Mouse (Mus musculus) E14TG2a.4 (cell line): Measurements from ENCODE around the gene Pcx.

ENCODE experiments used
- H3K27me3 ChIP-seq: 2 replicates; pipeline ENCODE4 v1.6.1; 2014; ENCODE audit warnings: low read length, control low read depth; ENCODE audit not compliant: insufficient read depth
- H3K36me3 ChIP-seq: 2 replicates; pipeline ENCODE4 v1.6.1; 2014; ENCODE audit warnings: low read length, control low read depth; ENCODE audit not compliant: insufficient read depth
- H3K4me1 ChIP-seq: replicated peaks from 2 replicates; pipeline ENCODE4 v1.6.1; 2014; ENCODE audit warnings: low read depth, low read length, control low read depth
- H3K4me3 ChIP-seq: replicated peaks from 2 replicates; pipeline ENCODE4 v1.5.1; 2014; ENCODE audit warnings: mild to moderate bottlenecking, low read length
- H3K9me3 ChIP-seq: 2 replicates; pipeline ENCODE4 v1.6.1; 2014; ENCODE audit warnings: low read length, control low read depth
- CTCF ChIP-seq: conservative IDR thresholded peaks from 2 replicates; pipeline ENCODE4 v1.5.1; 2014; ENCODE audit warnings: low read length
- NANOG ChIP-seq: IDR thresholded peaks from 2 replicates; pipeline ENCODE4 v1.6.1; 2014; ENCODE audit warnings: borderline replicate concordance, low read length, mixed read lengths
- POU5F1 ChIP-seq: IDR thresholded peaks from 2 replicates; pipeline ENCODE4 v1.6.1; 2014; ENCODE audit warnings: low read length, borderline replicate concordance

Gene Pcx

DNA sequence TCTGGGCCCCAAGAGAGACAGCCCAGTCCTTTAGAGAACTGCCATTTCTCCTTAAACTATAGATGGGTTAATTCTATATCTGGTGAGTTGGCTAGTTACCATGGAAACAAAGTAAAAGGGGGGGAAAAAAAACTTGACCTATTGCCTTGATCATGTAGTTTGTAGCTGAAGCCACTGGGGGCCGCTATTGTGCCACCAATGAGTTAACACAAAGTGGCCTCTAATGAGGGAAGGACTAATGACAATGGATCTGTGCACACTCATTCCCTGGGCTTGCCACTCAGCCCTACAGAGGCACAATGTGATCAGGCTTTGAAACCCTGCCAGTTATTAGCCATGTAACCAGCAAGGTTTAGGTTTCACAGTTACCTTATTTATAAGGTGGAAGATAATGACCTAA, 118.5 kb downstream of the Pcx start:
- TF ChIP-seq NANOG: no peak
- no peak for TF ChIP-seq POU5F1
- peak; percentile 89 for TF ChIP-seq CTCF
- peaks cover 38% of the 10 kb centered on the region for H3K4me1 ChIP-seq
- H3K27me3 ChIP-seq: peaks cover 3% of the 10 kb centered on the region; the same call in 1 of the 2 replicates
- no peaks in the 10 kb centered on the region for H3K9me3 ChIP-seq
- peaks cover 10% of the 10 kb centered on the region for H3K36me3 ChIP-seq
- H3K4me3 ChIP-seq: no peak overlapping the region

DNA sequence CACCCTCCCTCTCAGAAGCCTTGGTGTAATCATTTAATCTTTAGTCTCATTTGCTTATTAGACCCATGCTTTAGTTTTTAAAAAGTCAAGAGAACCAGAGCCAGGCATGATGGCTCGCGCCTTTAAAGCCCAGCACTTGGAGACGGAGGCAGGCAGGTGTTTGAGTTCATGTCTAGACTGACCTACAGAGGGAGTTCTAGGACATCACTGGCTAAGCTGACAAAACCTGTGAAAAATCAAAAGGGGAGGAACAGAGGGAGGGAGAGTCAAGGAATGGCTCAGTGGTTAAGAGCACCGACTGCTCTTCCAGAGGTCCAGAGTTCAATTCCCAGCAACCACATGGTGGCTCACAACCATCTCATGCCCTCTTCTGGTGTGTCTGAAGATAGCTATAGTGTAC, 125.7 kb downstream of the Pcx start:
- Histone ChIP-seq H3K9me3 (no peaks in the 10 kb centered on the region), H3K27me3 (peaks cover 20% of the 10 kb centered on the region)

DNA sequence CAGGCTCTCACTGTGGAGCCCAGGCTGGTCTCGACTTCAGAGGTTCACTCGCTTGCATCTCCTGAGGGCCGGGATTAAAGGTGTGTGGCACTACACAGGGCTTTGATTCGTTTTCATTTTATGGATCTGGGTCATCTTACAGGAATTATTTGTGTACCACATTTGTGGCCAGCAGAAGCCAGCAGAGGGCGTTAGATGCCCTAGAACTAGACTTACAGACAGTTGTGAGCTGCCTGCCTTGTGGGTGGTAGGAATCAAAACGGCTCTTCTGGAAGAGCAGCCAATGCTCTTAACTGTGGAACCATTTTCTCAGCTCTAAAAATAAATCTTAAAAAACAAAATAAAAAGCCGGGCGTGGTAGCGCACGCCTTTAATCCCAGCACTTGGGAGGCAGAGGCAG, 134.0 kb downstream of the Pcx start:
- Histone ChIP-seq H3K4me1 (no peaks in the 10 kb centered on the region), H3K9me3 (no peaks in the 10 kb centered on the region), H3K36me3 (no peaks in the 10 kb centered on the region), H3K27me3 (peaks cover 8% of the 10 kb centered on the region; the same call in 1 of the 2 replicates), H3K4me3 (no peak overlapping the region)
- TF ChIP-seq CTCF: peak; percentile 52
- TF ChIP-seq POU5F1: no peak

More for the DNA sequence above, 125.7 kb downstream of the Pcx start:
- TF ChIP-seq POU5F1 (no peak), CTCF (no peak), NANOG (no peak)
- H3K4me1 ChIP-seq: no peaks in the 10 kb centered on the region
- no peaks in the 10 kb centered on the region for H3K36me3 ChIP-seq
- H3K4me3 ChIP-seq: no peak overlapping the region

DNA sequence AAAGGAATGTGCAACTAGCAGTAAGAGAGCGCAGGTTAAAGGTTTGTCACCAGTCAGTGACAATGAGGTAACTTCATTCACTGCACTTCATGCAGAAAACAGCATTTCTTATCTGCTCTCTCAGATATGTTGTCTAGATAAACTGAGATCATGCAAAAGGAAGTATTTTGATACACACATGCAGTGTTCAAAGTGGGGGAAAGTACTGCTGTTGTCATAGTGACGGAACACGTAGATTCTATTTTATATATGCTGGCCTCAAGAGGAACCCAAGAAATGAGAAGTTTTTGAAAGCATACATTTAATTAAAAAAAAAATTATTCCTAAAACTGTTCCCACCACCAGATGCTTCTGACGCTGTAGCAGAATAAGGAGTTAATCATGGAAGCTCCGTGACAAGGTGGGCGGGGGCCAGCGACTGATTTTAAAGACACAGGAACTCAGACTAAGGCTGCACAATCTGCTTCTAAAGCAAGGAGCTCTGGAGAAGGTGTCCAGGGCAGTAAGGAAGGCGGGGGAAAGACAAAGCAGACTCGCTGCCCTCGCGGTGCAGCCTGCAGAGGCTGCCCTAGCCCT, 136.7 kb downstream of the Pcx start:
- Histone ChIP-seq H3K4me3 (no peak overlapping the region), H3K9me3 (no peaks in the 10 kb centered on the region), H3K27me3 (peaks cover 8% of the 10 kb centered on the region; the same call in 1 of the 2 replicates), H3K4me1 (no peaks in the 10 kb centered on the region), H3K36me3 (no peaks in the 10 kb centered on the region)
- no peak for TF ChIP-seq NANOG
- no peak for TF ChIP-seq POU5F1
- TF ChIP-seq CTCF: no peak

DNA sequence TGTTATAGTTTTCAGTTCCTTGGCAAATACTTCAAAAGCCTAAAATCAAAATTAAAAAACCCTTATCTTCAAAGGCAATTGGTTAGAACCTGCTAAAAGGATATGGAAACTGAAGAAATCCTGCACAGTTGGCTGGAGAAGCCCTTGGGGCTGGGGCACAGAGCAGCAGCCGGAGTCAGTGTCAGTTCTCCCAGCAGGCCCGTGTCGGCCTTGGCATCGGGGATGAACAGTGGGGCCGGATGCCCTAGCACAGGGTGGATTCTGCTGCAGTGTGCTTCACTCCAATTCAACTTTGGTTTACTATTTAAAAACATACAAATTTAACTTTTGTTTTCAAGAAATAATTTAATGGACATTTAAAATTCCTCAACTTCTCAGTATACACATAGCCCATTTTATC, 147.9 kb downstream of the Pcx start:
- Histone ChIP-seq H3K36me3 (no peaks in the 10 kb centered on the region), H3K4me3 (no peak overlapping the region), H3K9me3 (no peaks in the 10 kb centered on the region), H3K4me1 (no peaks in the 10 kb centered on the region; the same call in 1 of the 2 replicates), H3K27me3 (no peaks in the 10 kb centered on the region)
- no peak for TF ChIP-seq POU5F1
- no peak for TF ChIP-seq CTCF
- no peak for TF ChIP-seq NANOG

DNA sequence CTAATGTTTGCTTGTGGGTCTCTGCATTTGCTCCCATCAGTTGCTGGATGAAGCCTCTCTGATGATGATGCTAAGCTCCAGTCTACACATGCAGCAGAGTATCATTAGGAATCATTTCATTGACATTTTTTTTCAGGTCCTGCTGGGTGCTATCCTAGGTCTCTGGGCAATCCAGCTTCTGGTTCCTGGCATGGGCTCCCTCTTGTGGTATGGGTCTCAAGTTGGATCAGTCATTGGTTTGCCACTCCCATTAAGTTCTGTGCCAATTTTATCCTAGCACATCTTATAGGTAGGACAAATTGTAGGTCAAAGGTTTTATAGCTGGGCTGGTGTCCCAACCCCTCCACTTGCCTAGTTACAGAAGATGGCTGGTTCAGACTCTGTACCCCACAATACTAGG, 156.5 kb downstream of the Pcx start:
- Histone ChIP-seq H3K36me3 (no peaks in the 10 kb centered on the region), H3K9me3 (no peaks in the 10 kb centered on the region), H3K27me3 (no peaks in the 10 kb centered on the region; the same call in 1 of the 2 replicates), H3K4me1 (no peaks in the 10 kb centered on the region), H3K4me3 (no peak overlapping the region)
- TF ChIP-seq NANOG: no peak
- TF ChIP-seq POU5F1: no peak

DNA sequence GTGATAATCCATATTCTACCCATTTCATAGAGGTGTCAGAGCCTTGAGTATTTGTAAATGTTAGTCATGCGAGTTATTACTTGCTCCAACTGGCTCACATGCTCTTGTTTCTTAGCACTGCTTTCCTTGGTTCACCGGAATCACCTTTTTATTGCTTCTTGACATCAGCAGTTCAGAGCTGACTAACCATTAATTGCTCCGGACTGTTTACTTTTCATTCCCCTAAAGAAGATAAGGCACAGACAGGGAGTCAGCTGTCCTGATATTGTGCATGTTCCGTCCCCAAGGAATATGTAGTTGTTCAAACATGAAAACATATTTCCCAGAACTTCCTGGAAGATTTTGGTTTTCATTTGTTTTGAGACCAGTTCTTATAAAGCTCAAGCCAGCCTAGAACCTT, 160.5 kb downstream of the Pcx start:
- Histone ChIP-seq H3K27me3 (peaks cover 3% of the 10 kb centered on the region; the same call in 1 of the 2 replicates), H3K36me3 (no peaks in the 10 kb centered on the region), H3K4me1 (no peaks in the 10 kb centered on the region), H3K4me3 (no peak overlapping the region), H3K9me3 (no peaks in the 10 kb centered on the region)
- TF ChIP-seq NANOG (no peak), POU5F1 (no peak), CTCF (no peak)
